Mouse (Mus musculus): ENCODE results near the gene Tpbpb.
"Not testable (repeated sequence)": the region's sequence is repeated elsewhere in the genome, so short reads cannot be mapped to it uniquely, and the experiment has no call there.

Gene Tpbpb

GRCm38 (mm10) chr13:60904780-60905179 lies at the start of gene Tpbpb:
Gene Tpbpb, minus strand, starts transcription at chr13:60904880.
- in situ Hi-C loops (cut with MboI; ENCODE audit: low sequenced_read_pairs), result not testable (repeated sequence)

- in situ Hi-C loops (cut with MboI; ENCODE audit: low sequenced_read_pairs), result not testable (repeated sequence)
These were observed 37.2 kb upstream of the Tpbpb start, which contains the start of gene Tpbpa for GRCm38 (mm10) chr13:60941884-60942283. Gene Tpbpa, minus strand, starts transcription at chr13:60941984.

GRCm38 (mm10) chr13:60936500-60936901 lies 31.8 kb upstream of the Tpbpb start, which contains the start of the genes Gm49391 and Ctla2a:
Gene Gm49391, minus strand, starts transcription at chr13:60936571.
Gene Ctla2a, minus strand, starts transcription at chr13:60936625.
- in situ Hi-C loops (cut with MboI; ENCODE audit: low sequenced_read_pairs), result no loop called here

- in situ Hi-C loops (cut with MboI; ENCODE audit: low sequenced_read_pairs), result not testable (repeated sequence)
These were observed 30.8 kb upstream of the Tpbpb start, which contains the start of gene Gm49393 for GRCm38 (mm10) chr13:60935490-60935889. Gene Gm49393, minus strand, starts transcription at chr13:60935590.

- in situ Hi-C loops (cut with MboI; ENCODE audit: low sequenced_read_pairs), result no loop called here
These were observed 7.4 kb downstream of the Tpbpb start, which contains the start of gene Ctla2b for GRCm38 (mm10) chr13:60897328-60897727. Gene Ctla2b, minus strand, starts transcription at chr13:60897447.

GRCm38 (mm10) chr13:60896794-60897193 lies 7.9 kb downstream of the Tpbpb start, which contains the start of gene Gm49392:
Gene Gm49392, minus strand, starts transcription at chr13:60896894.
- in situ Hi-C loops (cut with MboI; ENCODE audit: low sequenced_read_pairs), result not testable (repeated sequence)

- in situ Hi-C loops (cut with MboI; ENCODE audit: low sequenced_read_pairs), result no loop called here
These were observed 9.1 kb downstream of the Tpbpb start for GRCm38 (mm10) chr13:60895406-60896160.

GRCm38 (mm10) chr13:60892301-60892700 lies 12.4 kb downstream of the Tpbpb start:
- in situ Hi-C loops (cut with MboI; ENCODE audit: low sequenced_read_pairs), result no loop called here

- in situ Hi-C loops (cut with MboI; ENCODE audit: low sequenced_read_pairs), result no loop called here
These were observed 40.4 kb downstream of the Tpbpb start, which contains the start of gene 4930486L24Rik for GRCm38 (mm10) chr13:60864281-60864680. Gene 4930486L24Rik, minus strand, starts transcription at chr13:60864475.
